Mouse (Mus musculus) layer of hippocampus, adult 18-20 months (tissue): ENCODE measurements around the gene Sprr2e. TPM values are rescaled to one million over a fixed set of nuclear protein-coding genes. Genes with fewer than 3 reads are reported as not detected.

Source experiments
- DNase-seq, 2 experiments: peaks; one replicate each; pipeline ENCODE4 v3.0.0; 2022; ENCODE audit warnings: low spot score in 2 of 2
- long read RNA-seq: library from polyadenylated mRNA; stranded (forward); transcript quantifications from one replicate; pipeline ENCODE4 v2.0.0, GENCODE M21; 2021
- total RNA-seq, 2 experiments: library from RNA; stranded (reverse); gene quantifications; 2 replicates each; pipeline ENCODE4 v1.2.3; 2021

Gene Sprr2e
- total RNA-seq, result not detected
- long read RNA-seq, result 0 reads

GRCm38 (mm10) chr3:92351843-92352242 lies at the start of gene Sprr2e:
Gene Sprr2e, plus strand, starts transcription at chr3:92352143.
- DNase-seq, result no peak

- no peak for DNase-seq
Observed at GRCm38 (mm10) chr3:92307406-92307805, 44.5 kb upstream of the Sprr2e start.

GRCm38 (mm10) chr3:92316320-92316719 lies 35.6 kb upstream of the Sprr2e start, which contains the start of gene Sprr2b:
Gene Sprr2b, plus strand, starts transcription at chr3:92316620.
- DNase-seq, result no peak

GRCm38 (mm10) chr3:92317384-92317783 lies 34.6 kb upstream of the Sprr2e start:
- no peak for DNase-seq

- no peak for DNase-seq
Observed at GRCm38 (mm10) chr3:92336278-92336677, 15.7 kb upstream of the Sprr2e start.

- DNase-seq, result no peak
Observed at GRCm38 (mm10) chr3:92338840-92339239, 13.1 kb upstream of the Sprr2e start, which contains the start of gene Sprr2d. Gene Sprr2d, plus strand, starts transcription at chr3:92339140.

- no peak for DNase-seq
Observed at GRCm38 (mm10) chr3:92361619-92362018, 9.7 kb downstream of the Sprr2e start.

- no peak for DNase-seq
Observed at GRCm38 (mm10) chr3:92364887-92365286, 12.9 kb downstream of the Sprr2e start, which contains the start of gene Sprr2f. Gene Sprr2f, plus strand, starts transcription at chr3:92365187.

GRCm38 (mm10) chr3:92373613-92374012 lies 21.7 kb downstream of the Sprr2e start:
- no peak for DNase-seq

- no peak for DNase-seq
Observed at GRCm38 (mm10) chr3:92385385-92385784, 33.4 kb downstream of the Sprr2e start, which contains the start of gene Sprr2h. Gene Sprr2h, plus strand, starts transcription at chr3:92385685.

- DNase-seq, result peak in 1 of 2 experiments; percentile 6
Observed at GRCm38 (mm10) chr3:92394301-92394700, 42.4 kb downstream of the Sprr2e start.

Other genes starting within 250 kb of the Sprr2e start
- gene Prr9, start 228.2 kb upstream of the Sprr2e start, total RNA-seq, result not detected
- not detected for gene Lelp1, start 209.4 kb upstream of the Sprr2e start, total RNA-seq
- not detected for gene Sprr2a1, start 136.3 kb upstream of the Sprr2e start, total RNA-seq
- gene Sprr2a2, start 136.2 kb upstream of the Sprr2e start, total RNA-seq, result not detected
- gene Sprr2a3, start 66.7 kb upstream of the Sprr2e start, total RNA-seq, result not detected
- gene Sprr2b, start 35.5 kb upstream of the Sprr2e start, total RNA-seq, result not detected
- not detected for gene Sprr2d, start 13.0 kb upstream of the Sprr2e start, total RNA-seq
- not detected for gene Sprr2f, start 13.0 kb downstream of the Sprr2e start, total RNA-seq
- gene Sprr2h, start 33.5 kb downstream of the Sprr2e start, total RNA-seq, result not detected
- gene Sprr2i, start 55.8 kb downstream of the Sprr2e start, total RNA-seq, result not detected
- not detected for gene Sprr2j-ps, start 65.9 kb downstream of the Sprr2e start, total RNA-seq
- gene Gm9774, start 77.3 kb downstream of the Sprr2e start, total RNA-seq, result 1 to 10 TPM in 1 of 2 experiments, under 1 TPM in 1; 0.89 to 3.5 TPM
- gene Sprr2k, start 80.4 kb downstream of the Sprr2e start, total RNA-seq, result not detected
- gene Sprr1b, start 86.6 kb downstream of the Sprr2e start, total RNA-seq, result not detected
- not detected for gene Sprr3, start 106.6 kb downstream of the Sprr2e start, total RNA-seq
- not detected for gene Sprr1a, start 133.8 kb downstream of the Sprr2e start, total RNA-seq
- not detected for gene Sprr4, start 148.3 kb downstream of the Sprr2e start, total RNA-seq
- not detected for gene 2310046K23Rik, start 182.4 kb downstream of the Sprr2e start, total RNA-seq
- not detected for gene Ivl, start 221.6 kb downstream of the Sprr2e start, total RNA-seq
- gene Smcp, start 236.9 kb downstream of the Sprr2e start, total RNA-seq, result not detected